Mouse (Mus musculus): ENCODE data around the gene Prepl. TPM values are rescaled to one million over a fixed set of nuclear protein-coding genes. Genes with fewer than 3 reads are reported as not detected.

Gene Prepl
- polyA plus RNA-seq (2015; fragmentation: Nextera tagmentation; extraction: Ambion mirVana): 83.0 and 83.1 TPM in 2 replicates

DNA sequence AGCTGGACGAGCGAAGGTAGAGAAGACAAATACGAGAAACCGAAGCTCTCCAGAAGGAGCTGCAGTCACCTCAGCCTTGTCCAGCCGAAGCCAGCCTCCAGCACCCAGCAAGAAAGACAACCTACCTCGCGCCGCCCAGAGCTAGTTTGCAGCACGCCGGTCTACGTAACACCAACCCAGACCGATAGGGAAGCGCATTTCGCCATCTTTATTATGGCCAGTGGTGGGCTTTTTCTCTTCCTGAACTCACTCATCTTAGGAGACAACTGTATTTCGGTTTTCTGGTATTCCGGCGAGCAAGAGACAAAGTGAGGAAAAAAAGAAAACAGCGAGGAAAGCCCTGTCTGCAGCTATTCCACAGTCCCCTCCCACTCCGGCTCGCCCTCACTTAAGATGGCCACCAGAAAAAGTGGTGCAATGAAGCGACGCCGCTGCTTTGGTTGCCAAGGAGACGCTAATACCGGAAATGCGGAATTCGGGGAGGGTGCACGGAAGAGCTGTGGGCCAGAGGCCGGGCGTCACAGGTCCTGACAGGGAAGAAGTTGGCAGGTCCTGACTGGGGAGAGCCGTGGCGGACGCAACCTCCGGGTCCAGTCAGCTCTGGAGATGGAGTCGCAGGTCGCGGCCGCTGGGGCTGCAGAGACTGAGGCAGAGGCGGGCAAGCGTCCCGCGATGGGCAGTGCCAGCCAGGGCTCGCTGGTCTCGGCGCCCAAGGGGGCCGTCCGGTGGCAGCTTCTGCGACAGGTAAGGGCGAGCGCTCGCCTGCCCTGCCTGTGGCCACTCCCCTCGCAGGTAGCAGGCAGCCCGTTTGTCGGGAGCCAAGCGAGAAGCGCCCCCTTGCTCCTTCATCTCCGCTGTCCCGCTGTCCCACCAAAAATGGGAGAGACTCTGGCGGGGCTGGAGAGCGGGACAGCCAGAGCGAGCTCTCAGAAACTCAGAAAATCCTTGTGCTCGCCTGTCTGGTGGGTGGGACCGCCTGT is at the start of gene Prepl, which contains the start of gene Camkmt:
TSS of gene Prepl (minus strand) at position 122 of the 980 bp plus-strand sequence.
TSS of gene Camkmt (plus strand) at position 433 of the 980 bp plus-strand sequence.
- Histone ChIP-seq H3K9ac (peak within 1 kb of the TSS; percentile 92), H3K27ac (peak within 1 kb of the TSS; percentile 95), H3K27me3 (no peaks in the 10 kb centered on the region), H3K36me3 (no peaks in the 10 kb centered on the region), H3K4me1 (replicated peaks) (peaks cover 24% of the 10 kb centered on the region), H3K4me2 (peak within 1 kb of the TSS; percentile 79), H3K9me3 (no peaks in the 10 kb centered on the region), H3K4me3 (peak within 1 kb of the TSS; percentile 93)
- ATAC-seq (ENCODE audit: low FRiP score): peak; percentile 99
- under 1% methylated on average over 63 of the region's 63 CpGs for WGBS

DNA sequence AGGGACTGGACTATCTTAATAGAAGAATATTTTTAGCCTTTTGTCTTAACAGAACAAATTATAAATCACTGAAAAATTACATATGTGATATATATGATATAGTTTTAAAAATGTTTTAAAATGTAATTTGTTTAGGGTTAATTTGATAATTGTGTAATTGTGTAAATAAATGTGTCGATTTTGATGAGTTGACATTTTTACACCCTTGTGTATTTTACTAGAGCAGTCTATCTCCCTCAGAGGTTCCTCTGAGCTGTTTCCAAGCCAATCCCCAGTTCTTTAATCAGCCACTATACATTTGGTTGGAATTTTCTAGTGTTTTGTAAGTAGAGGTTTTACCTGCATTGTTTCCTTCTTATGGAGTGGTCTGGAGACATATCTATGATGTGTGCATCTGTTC is 48.4 kb upstream of the Prepl start:
- 86% methylated on average over 1 of the region's 1 CpGs for WGBS

DNA sequence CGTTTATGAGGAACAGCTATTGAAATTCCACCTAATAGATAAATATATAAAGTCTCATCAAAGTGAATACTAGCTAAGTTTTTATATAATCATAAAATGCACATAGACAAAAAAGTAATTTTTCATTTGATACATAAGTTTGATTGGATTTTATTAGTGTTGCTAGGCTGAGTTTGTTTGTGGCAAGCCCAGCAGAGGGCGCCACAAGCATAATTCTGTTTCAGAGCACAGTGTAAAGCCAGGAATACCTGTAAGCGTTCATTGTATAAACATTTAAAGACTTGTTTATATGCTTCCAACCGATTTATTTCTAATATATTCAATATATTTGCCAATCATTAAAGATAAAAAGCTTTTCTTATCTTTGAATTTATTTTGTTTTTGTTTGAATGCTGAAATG is 26.6 kb upstream of the Prepl start:
- Histone ChIP-seq H3K4me2 (no peak overlapping the region), H3K9me3 (no peaks in the 10 kb centered on the region), H3K27ac (no peak overlapping the region), H3K36me3 (0 out of 2 replicates have a peak, but pooled peaks cover under 1% of the 10 kb centered on the region), H3K9ac (no peak overlapping the region), H3K4me1 (replicated peaks) (no peaks in the 10 kb centered on the region), H3K4me3 (no peak overlapping the region), H3K27me3 (0 out of 2 replicates have a peak, but pooled peaks cover 4% of the 10 kb centered on the region)
- ATAC-seq (ENCODE audit: low FRiP score): no peak
- WGBS: 32% methylated on average over 4 of the region's 4 CpGs

More for the DNA sequence above, 48.4 kb upstream of the Prepl start:
- Histone ChIP-seq H3K27me3 (no peaks in the 10 kb centered on the region), H3K9ac (no peak overlapping the region), H3K27ac (no peak overlapping the region), H3K4me2 (no peak overlapping the region), H3K36me3 (no peaks in the 10 kb centered on the region), H3K4me3 (no peak overlapping the region), H3K4me1 (replicated peaks) (peaks cover 6% of the 10 kb centered on the region), H3K9me3 (no peaks in the 10 kb centered on the region)
- ATAC-seq (ENCODE audit: low FRiP score): no peak

DNA sequence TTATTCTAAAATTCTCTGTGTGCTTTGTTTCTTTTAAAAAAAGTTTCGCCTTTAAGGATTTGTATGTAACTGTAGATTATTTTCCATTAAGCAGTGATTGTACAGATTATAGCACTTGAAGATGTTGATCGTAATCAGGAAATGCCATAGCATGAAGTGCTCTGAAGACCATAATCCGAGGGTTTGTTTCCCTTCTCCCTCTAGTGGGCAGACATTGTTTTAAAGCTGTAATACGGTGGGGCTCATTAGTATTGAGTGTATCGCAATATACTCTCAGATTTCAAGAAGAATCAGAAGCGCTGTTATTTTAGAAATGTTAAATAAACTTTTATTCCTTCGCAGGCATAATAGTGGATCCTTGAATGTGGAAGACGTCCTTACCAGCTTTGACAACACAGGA is 23.4 kb upstream of the Prepl start:
- no peak overlapping the region for H3K9ac ChIP-seq
- 89% methylated on average over 8 of the region's 8 CpGs for WGBS
- 0 out of 2 replicates have a peak, but pooled peaks cover 4% of the 10 kb centered on the region for H3K27me3 ChIP-seq
- 0 out of 2 replicates have a peak, but pooled peaks cover 5% of the 10 kb centered on the region for H3K36me3 ChIP-seq
- H3K27ac ChIP-seq: no peak overlapping the region
- H3K4me3 ChIP-seq: no peak overlapping the region
- H3K9me3 ChIP-seq: no peaks in the 10 kb centered on the region
- H3K4me2 ChIP-seq: no peak overlapping the region
- ATAC-seq (ENCODE audit: low FRiP score): no peak
- no peaks in the 10 kb centered on the region for H3K4me1 ChIP-seq (replicated peaks)

DNA sequence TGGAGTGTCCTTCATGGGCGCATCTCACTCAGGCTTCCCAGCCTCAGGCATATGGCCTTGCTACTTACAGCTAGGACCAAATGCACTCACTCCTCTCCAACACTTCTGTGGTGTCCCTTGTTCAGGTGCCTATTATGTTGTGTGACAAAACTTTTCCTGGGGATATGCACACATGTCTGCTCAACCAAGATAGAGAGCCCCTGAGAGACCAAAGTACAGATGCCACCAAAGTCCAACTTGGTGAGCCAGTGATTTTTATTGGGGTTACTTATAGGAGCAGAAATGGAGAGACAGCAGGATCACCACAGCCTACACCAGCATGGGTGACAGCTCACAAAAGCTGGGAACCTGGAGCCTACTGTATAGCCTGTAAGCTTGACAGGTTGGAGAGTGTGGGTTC is 20.6 kb upstream of the Prepl start:
- Histone ChIP-seq H3K27ac (no peak overlapping the region), H3K27me3 (no peaks in the 10 kb centered on the region), H3K9me3 (no peaks in the 10 kb centered on the region), H3K36me3 (0 out of 2 replicates have a peak, but pooled peaks cover 5% of the 10 kb centered on the region), H3K9ac (no peak overlapping the region), H3K4me3 (no peak overlapping the region), H3K4me1 (replicated peaks) (no peaks in the 10 kb centered on the region), H3K4me2 (no peak overlapping the region)
- WGBS: 93% methylated on average over 1 of the region's 1 CpGs
- ATAC-seq (ENCODE audit: low FRiP score): no peak

DNA sequence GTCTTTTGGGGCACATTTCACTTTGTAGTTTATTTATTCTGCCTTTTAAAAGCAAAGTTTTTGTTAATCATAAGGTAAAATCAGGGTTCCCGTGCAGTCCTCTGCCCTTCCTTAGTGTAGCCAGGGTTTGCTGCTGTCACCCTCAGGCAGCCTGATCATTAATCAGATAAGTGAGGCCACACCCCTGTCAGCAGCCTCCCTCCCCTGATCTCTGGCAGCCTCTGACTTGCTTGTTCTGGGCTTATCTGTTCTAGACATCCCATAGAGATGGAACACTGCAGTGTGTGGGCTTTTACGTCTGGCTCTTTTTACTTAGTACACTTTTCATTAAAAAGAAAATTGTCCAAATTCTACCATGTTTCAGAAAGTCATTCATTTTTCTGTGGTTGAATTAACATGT is 13.3 kb upstream of the Prepl start:
- Histone ChIP-seq H3K4me3 (no peak overlapping the region), H3K27ac (no peak overlapping the region), H3K27me3 (no peaks in the 10 kb centered on the region), H3K9ac (no peak overlapping the region), H3K4me2 (no peak overlapping the region), H3K4me1 (replicated peaks) (0 out of 2 replicates have a peak, but pooled peaks cover 3% of the 10 kb centered on the region), H3K9me3 (peaks cover 10% of the 10 kb centered on the region; the same call in 1 of the 2 replicates), H3K36me3 (peaks cover 18% of the 10 kb centered on the region)
- WGBS: 35% methylated on average over 2 of the region's 2 CpGs
- no peak for ATAC-seq (ENCODE audit: low FRiP score)

DNA sequence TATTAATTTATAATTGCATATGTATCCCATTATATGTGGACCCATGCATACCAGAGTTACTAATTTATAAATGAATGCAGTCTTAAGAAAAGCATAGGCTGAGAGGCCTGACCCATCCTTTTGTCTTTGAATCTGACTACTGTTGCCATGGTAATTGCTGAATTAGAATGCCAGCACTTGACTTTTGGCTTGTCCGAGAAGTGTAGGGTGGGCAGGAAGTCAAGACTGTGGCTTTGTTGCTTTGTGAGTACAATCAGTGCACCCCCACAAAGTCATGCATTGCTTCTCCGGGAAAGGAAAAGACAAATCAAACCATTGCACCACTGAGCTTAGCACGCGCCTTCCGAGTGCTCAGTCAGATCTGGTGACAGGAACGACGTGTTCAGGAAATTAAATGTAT is 11.7 kb upstream of the Prepl start:
- WGBS: 28% methylated on average over 7 of the region's 7 CpGs
- Histone ChIP-seq H3K9me3 (peaks cover 16% of the 10 kb centered on the region; the same call in 1 of the 2 replicates), H3K9ac (no peak overlapping the region), H3K4me3 (no peak overlapping the region), H3K27me3 (no peaks in the 10 kb centered on the region), H3K27ac (no peak overlapping the region), H3K4me2 (no peak overlapping the region), H3K36me3 (peaks cover 32% of the 10 kb centered on the region), H3K4me1 (replicated peaks) (0 out of 2 replicates have a peak, but pooled peaks cover 3% of the 10 kb centered on the region)
- ATAC-seq (ENCODE audit: low FRiP score): no peak

DNA sequence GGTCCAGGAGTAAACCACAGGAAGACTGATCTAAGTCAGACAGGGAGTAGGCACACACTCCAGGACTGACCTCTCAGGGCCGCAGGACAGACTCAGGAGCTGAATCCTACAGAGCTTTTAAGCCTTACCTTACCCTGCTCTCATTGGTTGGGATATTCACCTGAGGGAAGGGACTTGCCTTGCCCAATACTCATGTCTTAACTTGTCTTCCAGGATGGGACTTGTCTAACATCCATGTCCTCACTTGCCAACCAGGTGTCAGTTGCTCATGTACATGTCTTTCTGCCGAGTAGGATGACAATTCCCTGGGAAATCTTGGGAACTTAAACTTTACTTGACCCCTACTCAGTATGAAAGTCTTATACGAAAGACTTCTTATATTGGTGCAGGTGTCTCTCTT is 10.2 kb upstream of the Prepl start:
- WGBS: 90% methylated on average over 3 of the region's 3 CpGs
- Histone ChIP-seq H3K9ac (no peak overlapping the region), H3K4me3 (no peak overlapping the region), H3K27ac (no peak overlapping the region), H3K4me2 (no peak overlapping the region), H3K27me3 (no peaks in the 10 kb centered on the region), H3K36me3 (peaks cover 35% of the 10 kb centered on the region), H3K9me3 (peaks cover 16% of the 10 kb centered on the region; the same call in 1 of the 2 replicates), H3K4me1 (replicated peaks) (0 out of 2 replicates have a peak, but pooled peaks cover 3% of the 10 kb centered on the region)
- no peak for ATAC-seq (ENCODE audit: low FRiP score)

DNA sequence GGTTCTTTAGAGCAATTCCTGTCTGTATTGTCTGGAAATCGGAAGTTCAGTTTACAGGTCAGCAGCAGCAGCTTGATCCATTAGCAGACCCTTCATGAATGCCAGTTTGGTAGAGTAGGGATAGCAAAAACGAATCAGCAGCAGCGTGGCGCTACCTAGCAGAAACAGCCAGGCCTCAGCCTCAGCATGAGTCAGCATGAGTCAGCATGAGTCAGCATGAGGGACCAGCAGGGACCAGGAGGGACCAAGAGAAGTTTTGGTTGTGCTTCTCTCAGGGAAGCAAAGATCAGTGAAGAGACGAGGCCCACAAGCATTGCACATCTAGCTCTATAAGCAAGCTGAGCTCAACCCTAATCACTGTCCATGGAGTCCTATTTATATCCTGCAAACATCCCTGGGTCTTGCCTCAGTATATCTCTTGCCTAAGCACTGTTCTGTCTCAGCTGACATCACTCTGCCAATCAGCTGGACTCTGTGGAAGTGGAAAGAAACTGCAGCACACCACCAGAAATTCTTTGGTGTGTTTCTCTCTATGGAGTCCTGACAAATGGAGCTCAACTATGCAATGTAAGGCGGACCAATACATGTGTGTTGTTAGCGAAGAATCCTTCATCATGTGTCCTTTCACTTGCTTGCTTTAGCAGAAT is 8.8 kb upstream of the Prepl start:
- Histone ChIP-seq H3K27me3 (no peaks in the 10 kb centered on the region), H3K4me2 (no peak overlapping the region), H3K36me3 (peaks cover 35% of the 10 kb centered on the region), H3K9me3 (peaks cover 16% of the 10 kb centered on the region; the same call in 1 of the 2 replicates), H3K4me3 (no peak overlapping the region), H3K9ac (no peak overlapping the region), H3K4me1 (replicated peaks) (0 out of 2 replicates have a peak, but pooled peaks cover 3% of the 10 kb centered on the region), H3K27ac (no peak overlapping the region)
- no peak for ATAC-seq (ENCODE audit: low FRiP score)
- WGBS: 96% methylated on average over 7 of the region's 7 CpGs

DNA sequence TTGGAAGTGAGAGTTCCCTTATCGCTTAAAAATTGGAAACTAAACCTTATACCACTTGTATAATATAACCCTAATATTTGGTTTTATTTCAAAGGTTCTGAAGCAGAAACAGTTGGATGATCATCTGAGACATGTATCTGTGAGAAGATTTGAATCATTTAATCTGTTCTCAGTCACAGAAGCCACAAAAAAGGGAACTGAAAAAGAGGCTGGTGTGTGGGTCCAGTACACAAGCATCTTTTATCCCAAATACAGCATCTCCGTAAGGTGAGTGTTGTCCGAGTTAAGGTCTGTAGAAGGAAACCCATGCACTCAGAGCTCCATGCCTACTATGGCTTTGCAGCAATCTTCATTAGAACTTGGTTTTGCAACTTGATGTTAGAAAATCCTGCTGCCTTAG is 6.4 kb upstream of the Prepl start:
- 94% methylated on average over 3 of the region's 3 CpGs for WGBS
- H3K9me3 ChIP-seq: peaks cover 16% of the 10 kb centered on the region; the same call in 1 of the 2 replicates
- no peak overlapping the region for H3K27ac ChIP-seq
- H3K36me3 ChIP-seq: peaks cover 35% of the 10 kb centered on the region
- peaks cover 1% of the 10 kb centered on the region for H3K4me1 ChIP-seq (replicated peaks)
- H3K4me2 ChIP-seq: no peak overlapping the region
- ATAC-seq (ENCODE audit: low FRiP score): no peak
- no peak overlapping the region for H3K9ac ChIP-seq
- no peak overlapping the region for H3K4me3 ChIP-seq
- no peaks in the 10 kb centered on the region for H3K27me3 ChIP-seq

DNA sequence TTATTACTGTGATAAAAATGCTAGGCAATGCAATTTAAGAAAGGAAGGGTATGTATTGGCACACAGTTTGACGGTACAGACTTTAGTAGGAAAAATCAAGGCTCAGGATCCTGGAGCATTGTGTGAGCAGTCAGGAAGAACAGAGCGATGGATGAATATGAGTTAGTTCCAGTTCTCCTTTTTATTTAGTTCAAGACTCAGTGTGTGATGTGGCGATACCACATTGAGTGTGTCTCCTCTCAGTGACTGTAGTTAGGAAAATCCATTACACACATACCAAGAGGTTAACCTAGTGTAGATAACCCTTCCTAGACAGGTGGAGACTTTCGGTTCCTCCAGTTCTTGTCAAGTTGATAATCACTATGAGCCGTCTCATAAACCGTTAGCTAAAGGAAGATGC is 1.7 kb upstream of the Prepl start:
- no peaks in the 10 kb centered on the region for H3K9me3 ChIP-seq
- WGBS: 94% methylated on average over 6 of the region's 6 CpGs
- peaks cover 24% of the 10 kb centered on the region for H3K4me1 ChIP-seq (replicated peaks)
- H3K9ac ChIP-seq: no peak overlapping the region
- peak overlapping the region; percentile 93 for H3K4me3 ChIP-seq
- ATAC-seq (ENCODE audit: low FRiP score): no peak
- peaks cover 3% of the 10 kb centered on the region; the same call in 1 of the 2 replicates for H3K36me3 ChIP-seq
- H3K27me3 ChIP-seq: no peaks in the 10 kb centered on the region
- peak overlapping the region; percentile 79 for H3K4me2 ChIP-seq
- H3K27ac ChIP-seq: no peak overlapping the region

DNA sequence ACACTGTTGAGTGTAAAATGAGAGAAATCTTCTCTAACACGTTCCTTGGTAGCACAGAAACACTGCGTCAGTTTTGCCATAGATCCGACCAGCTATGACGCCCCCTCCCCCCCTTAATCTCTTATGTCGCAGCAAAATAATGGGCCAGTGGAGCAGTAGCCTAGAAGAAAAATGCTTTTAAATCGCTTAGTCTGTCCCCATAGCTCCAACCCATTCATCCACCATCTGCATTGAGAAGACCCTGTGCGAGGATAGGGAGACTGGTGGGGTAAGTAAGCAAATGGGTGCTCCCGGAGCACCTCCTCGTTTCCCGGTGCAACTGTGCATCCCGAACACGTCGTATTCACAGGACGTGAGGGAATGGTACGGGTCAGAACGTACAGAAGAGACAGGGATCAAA is 420 bp downstream of the Prepl start:
- H3K36me3 ChIP-seq: no peaks in the 10 kb centered on the region
- under 1% methylated on average over 16 of the region's 16 CpGs for WGBS
- peak overlapping the region; percentile 95 for H3K27ac ChIP-seq
- H3K4me3 ChIP-seq: peak overlapping the region; percentile 93
- H3K9ac ChIP-seq: peak overlapping the region; percentile 92
- no peaks in the 10 kb centered on the region for H3K27me3 ChIP-seq
- H3K9me3 ChIP-seq: no peaks in the 10 kb centered on the region
- H3K4me1 ChIP-seq (replicated peaks): peaks cover 24% of the 10 kb centered on the region
- peak; percentile 37 for ATAC-seq (ENCODE audit: low FRiP score)
- H3K4me2 ChIP-seq: peak overlapping the region; percentile 79
